ENCODE assay signal across 19 mouse cellular contexts in the genomic region with DNA sequence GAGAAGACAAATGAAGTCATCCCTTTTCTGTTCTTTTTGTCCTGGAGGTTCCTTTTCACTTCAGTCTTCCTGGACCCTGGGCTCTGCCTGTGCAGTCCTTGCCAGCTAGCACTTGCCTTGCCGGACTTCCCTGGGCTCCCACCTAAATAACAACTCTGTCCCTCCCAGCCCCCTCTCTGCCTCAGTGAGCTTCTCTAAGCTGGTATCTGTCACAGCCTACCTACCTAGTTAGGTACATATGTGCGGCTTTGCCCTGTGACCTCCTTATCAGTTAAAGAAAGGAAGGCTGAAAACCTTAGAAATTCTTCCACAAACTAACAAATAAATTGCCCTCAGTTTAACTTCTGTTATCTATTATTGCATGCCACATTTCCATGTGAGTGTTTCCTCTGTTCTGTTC. TPM values are rescaled to one million over a fixed set of nuclear protein-coding genes. Genes with fewer than 3 reads are reported as not detected.
DNase-seq lines count a peak whose midpoint lies in the region; ATAC-seq and TF ChIP-seq lines count a peak whose summit lies in the region.
"Had no signal": no experiment of that assay in that cellular context is flagged by ENCODE, and none has a peak within 500 bp of the region (broad histone marks: within the 10 kb centered on the region; RNA-seq: fewer than 3 reads in every experiment).

No protein-coding gene starts in this region.

- WGBS in stomach, postnatal 0 days, result 67% methylated on average over 2 of the region's 2 CpGs

- peak; percentile 57; the same call in 1 of the 2 replicates for ATAC-seq in megakaryocyte-erythroid progenitor cell, adult 5-6 weeks (replicated peaks; ENCODE audit: low FRiP score, low TSS enrichment, poor library complexity, severe bottlenecking)
- ATAC-seq in stomach, postnatal 0 days (ENCODE audit: low FRiP score, low TSS enrichment), result no peak
- ATAC-seq: forebrain, embryonic 13.5 days; forebrain, embryonic 15.5 days; forebrain, postnatal 0 days had no signal

- H3K9me3 ChIP-seq in MEL (replicated peaks; ENCODE audit: insufficient read depth, low read length), result no peaks in the 10 kb centered on the region
- no peaks in the 10 kb centered on the region for H3K9me3 ChIP-seq in stomach, postnatal 0 days (ENCODE audit: control insufficient read depth, low read length)
- H3K9me3 ChIP-seq: embryonic facial prominence, embryonic 10.5 days; embryonic facial prominence, embryonic 12.5 days; forebrain, embryonic 13.5 days; forebrain, embryonic 15.5 days had no signal

- no peak overlapping the region for H3K9ac ChIP-seq in MEL (ENCODE audit: control insufficient read depth, low read depth, low read length, poor library complexity, severe bottlenecking)
- no peak overlapping the region for H3K9ac ChIP-seq in stomach, postnatal 0 days (ENCODE audit: low read length)
- H3K9ac ChIP-seq: embryonic facial prominence, embryonic 12.5 days; forebrain, embryonic 13.5 days; forebrain, embryonic 15.5 days; forebrain, postnatal 0 days had no signal

- H3K27ac ChIP-seq in MEL (ENCODE audit: control insufficient read depth, low read depth, low read length), result no peak overlapping the region; the same call in 1 of the 2 replicates
- peak overlapping the region; percentile 61 for H3K27ac ChIP-seq in stomach, postnatal 0 days (replicated peaks)
- H3K27ac ChIP-seq: embryonic facial prominence, embryonic 10.5 days; embryonic facial prominence, embryonic 12.5 days; forebrain, embryonic 13.5 days; forebrain, embryonic 15.5 days had no signal

- H3K4me2 ChIP-seq in stomach, postnatal 0 days (replicated peaks; ENCODE audit: low read depth), result no peak overlapping the region
- H3K4me2 ChIP-seq: embryonic facial prominence, embryonic 12.5 days; forebrain, embryonic 13.5 days; forebrain, embryonic 15.5 days had no signal

- TF ChIP-seq CTCF in MEL (IDR thresholded peaks at IDR 0.05 in 2 of 3, conservative IDR thresholded peaks at IDR 0.05 in 1 of 3; ENCODE audit: control insufficient read depth in 1 of 3, insufficient read depth in 1 of 3, low read depth in 2 of 3, low read length in 3 of 3, poor library complexity in 1 of 3, severe bottlenecking in 1 of 3), result no peak
- no peak for TF ChIP-seq CTCF in stomach, postnatal 0 days (IDR thresholded peaks at IDR 0.05; ENCODE audit: low read depth)

- H3K4me3 ChIP-seq in MEL (ENCODE audit: control insufficient read depth in 1 of 2, insufficient read depth in 1 of 2, low read depth in 2 of 2, low read length in 2 of 2), result no peak overlapping the region
- no peak overlapping the region for H3K4me3 ChIP-seq in stomach, postnatal 0 days (ENCODE audit: low read depth, low read length)
- H3K4me3 ChIP-seq: embryonic facial prominence, embryonic 10.5 days; embryonic facial prominence, embryonic 12.5 days; forebrain, embryonic 13.5 days; forebrain, embryonic 15.5 days had no signal

- H3K79me2 ChIP-seq in MEL (ENCODE audit: control insufficient read depth, insufficient read depth, low read length, poor library complexity), result no peaks in the 10 kb centered on the region

- H3K36me3 ChIP-seq in MEL (ENCODE audit: control insufficient read depth in 1 of 2, insufficient read depth in 2 of 2, low read length in 2 of 2), result peaks cover 0 to 29% of the 10 kb centered on the region in 2 experiments; a peak in 2 of 4 replicates
- no peaks in the 10 kb centered on the region for H3K36me3 ChIP-seq in stomach, postnatal 0 days (ENCODE audit: control insufficient read depth, insufficient read depth, low read length)
- H3K36me3 ChIP-seq: embryonic facial prominence, embryonic 10.5 days; embryonic facial prominence, embryonic 12.5 days; forebrain, embryonic 15.5 days had no signal

- no peak for DNase-seq in MEL (ENCODE audit: low read depth, low spot score)
- DNase-seq in stomach, postnatal 0 days (ENCODE audit: low spot score), result no peak
- no peak for DNase-seq in adipocyte (ENCODE audit: low spot score)
- DNase-seq in kidney, postnatal 4 days, result no peak
- no peak for DNase-seq in layer of hippocampus, adult 9-10 months (ENCODE audit: low spot score)
- DNase-seq: adrenal gland, adult 8-10 months; adrenal gland, postnatal 14 days; adrenal gland, postnatal 36 days; cerebellum, adult 11-12 months; cerebellum, adult 2 months; cerebellum, adult 9-10 months; cerebellum, postnatal 10 days; cerebellum, postnatal 25 days; forebrain, postnatal 0 days had no signal

- no peak for TF ChIP-seq RAD21 in MEL (IDR thresholded peaks at IDR 0.05; ENCODE audit: low read depth, low read length)

- no peaks in the 10 kb centered on the region; a peak in 2 of 4 replicates for H3K27me3 ChIP-seq in MEL (ENCODE audit: control insufficient read depth in 1 of 2, insufficient read depth in 2 of 2, low read length in 2 of 2)
- no peaks in the 10 kb centered on the region for H3K27me3 ChIP-seq in stomach, postnatal 0 days (ENCODE audit: control insufficient read depth, insufficient read depth, low read length)
- H3K27me3 ChIP-seq: embryonic facial prominence, embryonic 12.5 days; forebrain, embryonic 13.5 days; forebrain, embryonic 15.5 days had no signal

- no peak for TF ChIP-seq POLR2A in MEL (IDR thresholded peaks at IDR 0.05; ENCODE audit: control insufficient read depth in 1 of 2, insufficient read depth in 1 of 2, low read depth in 1 of 2, low read length in 2 of 2, poor library complexity in 1 of 2)

- peak; percentile 9 to 34; a peak in 2 of 4 replicates for TF ChIP-seq EP300 in MEL (IDR thresholded peaks at IDR 0.05; ENCODE audit: low read depth in 1 of 2, low read length in 2 of 2)
- TF ChIP-seq EP300 in stomach, postnatal 0 days (optimal IDR thresholded peaks at IDR 0.05), result no peak

- H3K4me1 ChIP-seq in MEL (ENCODE audit: control insufficient read depth in 1 of 2, insufficient read depth in 2 of 2, low read length in 2 of 2), result peaks cover 12 to 13% of the 10 kb centered on the region in 2 experiments
- no peaks in the 10 kb centered on the region for H3K4me1 ChIP-seq in stomach, postnatal 0 days (replicated peaks; ENCODE audit: control insufficient read depth, insufficient read depth)
- H3K4me1 ChIP-seq: embryonic facial prominence, embryonic 10.5 days; embryonic facial prominence, embryonic 12.5 days; forebrain, embryonic 13.5 days; forebrain, embryonic 15.5 days had no signal

TF ChIP-seq in MEL, 35 proteins besides CTCF, POLR2A, EP300 and RAD21:
- TF ChIP-seq POLR2AphosphoS5 (IDR thresholded peaks at IDR 0.05; ENCODE audit: borderline replicate concordance, low read depth, low read length) (no peak), E2F4 (IDR thresholded peaks at IDR 0.05; ENCODE audit: borderline replicate concordance, low read depth, low read length) (no peak), POLR2AphosphoS2 (IDR thresholded peaks at IDR 0.05; ENCODE audit: low read length) (no peak), ZKSCAN1 (IDR thresholded peaks at IDR 0.05; ENCODE audit: low read depth, low read length) (no peak), MAX (IDR thresholded peaks at IDR 0.05; ENCODE audit: low read length) (no peak), CHD2 (IDR thresholded peaks at IDR 0.05; ENCODE audit: low read length) (no peak), MYC (IDR thresholded peaks at IDR 0.05; ENCODE audit: low read depth, low read length) (no peak), GATA1 (IDR thresholded peaks at IDR 0.05; ENCODE audit: low read depth, low read length) (0 out of 2 replicates have a peak, but pooled peaks have one; percentile 35), ZC3H11A (IDR thresholded peaks at IDR 0.05; ENCODE audit: low read depth, low read length) (no peak), TCF12 (IDR thresholded peaks at IDR 0.05; ENCODE audit: low read depth, low read length) (peak; percentile 39; the same call in 1 of the 2 replicates), ETS1 (IDR thresholded peaks at IDR 0.05; ENCODE audit: low read depth, low read length) (peak; percentile 19; the same call in 1 of the 2 replicates)

RNA-seq across cellular contexts. Expression of gene Itprid2, which starts 28.0 kb away (rescaled TPM):
- 9.0 and 10.1 TPM in 2 replicates for total RNA-seq in MEL (2012; rRNA removed)
- polyA plus RNA-seq in MEL (2012; ENCODE audit: insufficient read depth in 1 of 2, insufficient read length in 2 of 2, low read depth in 1 of 2, low replicate concordance in 2 of 2, missing spikeins in 1 of 2), result 10 to 100 TPM in 1 of 2 experiments, not detected in 1; 21.5 TPM
- total RNA-seq in megakaryocyte-erythroid progenitor cell, adult 5-6 weeks (2014; fragmentation: Nextera tagmentation), result 9.2 and 10.6 TPM in 2 replicates
- 10.8 and 11.3 TPM in 2 replicates for total RNA-seq in megakaryocyte-erythroid progenitor cell, adult 5-6 weeks (2017)
- polyA plus RNA-seq in stomach, postnatal 0 days (2015; fragmentation: Nextera tagmentation; extraction: Ambion mirVana), result 23.3 and 25.2 TPM in 2 replicates
